Mouse (Mus musculus) frontal cortex, postnatal 36 days (tissue): ENCODE measurements around the gene Cerkl.

Source experiments
- DNase-seq, 2 experiments: peaks; one replicate each; pipeline ENCODE4 v3.0.0; 2022; ENCODE audit warnings: low spot score in 2 of 2

The Cerkl gene

GRCm38 (mm10) chr2:79443401-79443800, 13.2 kb downstream of the Cerkl start:
- DNase-seq = no peak

- no peak for DNase-seq
These were observed 13.7 kb downstream of the Cerkl start for GRCm38 (mm10) chr2:79442906-79443305.

- DNase-seq = no peak
These were observed 14.4 kb downstream of the Cerkl start for GRCm38 (mm10) chr2:79442227-79442626.

- DNase-seq = no peak
These were observed 26.5 kb downstream of the Cerkl start for GRCm38 (mm10) chr2:79430061-79430460.

- DNase-seq = no peak
These were observed 26.9 kb downstream of the Cerkl start for GRCm38 (mm10) chr2:79429650-79430049.

GRCm38 (mm10) chr2:79429108-79429507, 27.5 kb downstream of the Cerkl start:
- DNase-seq = no peak

GRCm38 (mm10) chr2:79428569-79429104, 27.9 kb downstream of the Cerkl start:
- DNase-seq = peak; percentile 25 to 39

GRCm38 (mm10) chr2:79428022-79428421, 28.6 kb downstream of the Cerkl start:
- DNase-seq = no peak

GRCm38 (mm10) chr2:79421696-79422095, 34.9 kb downstream of the Cerkl start:
- no peak for DNase-seq

- no peak for DNase-seq
These were observed 42.1 kb downstream of the Cerkl start for GRCm38 (mm10) chr2:79414505-79414904.

GRCm38 (mm10) chr2:79410903-79411255, 45.7 kb downstream of the Cerkl start:
- no peak for DNase-seq

GRCm38 (mm10) chr2:79410247-79410902, 46.2 kb downstream of the Cerkl start:
- no peak for DNase-seq

GRCm38 (mm10) chr2:79405661-79406405, 50.8 kb downstream of the Cerkl start:
- no peak for DNase-seq

GRCm38 (mm10) chr2:79400045-79400444, 56.5 kb downstream of the Cerkl start:
- DNase-seq = no peak

- DNase-seq = no peak
These were observed 57.2 kb downstream of the Cerkl start for GRCm38 (mm10) chr2:79399234-79400000.

GRCm38 (mm10) chr2:79398831-79399230, 57.8 kb downstream of the Cerkl start:
- DNase-seq = no peak

GRCm38 (mm10) chr2:79398343-79398742, 58.2 kb downstream of the Cerkl start:
- no peak for DNase-seq

GRCm38 (mm10) chr2:79397107-79397506, 59.5 kb downstream of the Cerkl start:
- DNase-seq = no peak

- no peak for DNase-seq
These were observed 77.2 kb downstream of the Cerkl start for GRCm38 (mm10) chr2:79379087-79380041.

- DNase-seq = no peak
These were observed 78.1 kb downstream of the Cerkl start for GRCm38 (mm10) chr2:79378346-79379086.
